Mouse (Mus musculus) CH12.LX (cell line): ENCODE data around the gene Ktn1.

ENCODE experiments used
- CTCF ChIP-seq, 2 experiments: IDR thresholded peaks in 1 of 2; conservative IDR thresholded peaks in 1 of 2; 2 replicates each; pipeline ENCODE4 v1.5.1; 2011 to 2012; ENCODE audit warnings: low read depth in 2 of 2, low read length in 2 of 2, improper control_type of control experiment in 1 of 2, inconsistent platforms in 1 of 2, mild to moderate bottlenecking in 1 of 2, moderate library complexity in 1 of 2
- ELF1 ChIP-seq: IDR thresholded peaks from 2 replicates; pipeline ENCODE4 v1.6.1; 2014; ENCODE audit warnings: low read depth, mild to moderate bottlenecking, inconsistent platforms, low read length, improper control_type of control experiment
- EP300 ChIP-seq: IDR thresholded peaks from 2 replicates; pipeline ENCODE4 v1.6.1; 2011; ENCODE audit warnings: low read length, improper control_type of control experiment
- HCFC1 ChIP-seq: IDR thresholded peaks from 2 replicates; pipeline ENCODE4 v1.6.1; 2012; ENCODE audit warnings: low read depth, mild to moderate bottlenecking, inconsistent platforms, low read length, improper control_type of control experiment
- MAX ChIP-seq: IDR thresholded peaks from 2 replicates; pipeline ENCODE4 v1.6.1; 2011; ENCODE audit warnings: low read length, improper control_type of control experiment
- MEF2A ChIP-seq: IDR thresholded peaks from 2 replicates; pipeline ENCODE4 v1.6.1; 2014; ENCODE audit warnings: low read depth, mild to moderate bottlenecking, inconsistent platforms, low read length, improper control_type of control experiment, borderline replicate concordance
- MXI1 ChIP-seq: IDR thresholded peaks from 2 replicates; pipeline ENCODE4 v1.6.1; 2011; ENCODE audit warnings: mild to moderate bottlenecking, low read depth, low read length, improper control_type of control experiment
- POLR2A ChIP-seq: IDR thresholded peaks from 2 replicates; pipeline ENCODE4 v1.6.1; 2011; ENCODE audit warnings: low read depth, mild to moderate bottlenecking, improper control_type of control experiment, low read length
- TBP ChIP-seq: conservative IDR thresholded peaks from 2 replicates; pipeline ENCODE4 v1.6.1; 2011; ENCODE audit warnings: low read depth, low read length, improper control_type of control experiment
- USF1 ChIP-seq: IDR thresholded peaks from 2 replicates; pipeline ENCODE4 v1.6.1; 2014; ENCODE audit warnings: low read depth, mild to moderate bottlenecking, inconsistent platforms, low read length, improper control_type of control experiment
- USF2 ChIP-seq: conservative IDR thresholded peaks from 2 replicates; pipeline ENCODE4 v1.6.1; 2011; ENCODE audit warnings: low read depth, low read length, improper control_type of control experiment
- ZKSCAN1 ChIP-seq: IDR thresholded peaks from 2 replicates; pipeline ENCODE4 v1.6.1; 2012; ENCODE audit warnings: low read depth, inconsistent platforms, low read length, improper control_type of control experiment, borderline replicate concordance

DNA sequence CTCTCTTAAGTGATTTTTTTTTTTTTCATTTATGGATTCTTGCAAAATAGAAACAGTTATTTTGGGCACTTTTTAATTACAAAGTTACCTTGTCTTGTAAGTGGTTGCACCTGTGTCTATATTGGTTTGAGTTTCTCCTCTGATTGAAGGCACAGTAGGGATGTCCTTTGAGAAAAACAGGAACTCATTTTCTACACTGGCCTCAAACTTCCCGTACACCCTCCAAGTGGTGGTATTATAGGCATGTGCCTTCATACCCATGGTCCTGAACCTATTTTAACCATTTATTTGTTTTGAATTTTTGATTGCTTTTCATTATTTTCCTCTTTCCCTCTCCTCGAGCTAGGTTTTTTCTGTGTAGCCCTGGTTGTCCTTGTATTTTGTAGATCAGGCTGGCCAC is 7.2 kb downstream of the Ktn1 start:
- no peak for TF ChIP-seq CTCF (conservative IDR thresholded peaks at IDR 0.05 in 1 of 2, IDR thresholded peaks at IDR 0.05 in 1 of 2; ENCODE audit: low read depth in 2 of 2, low read length in 2 of 2)
- TF ChIP-seq ELF1, result no peak
- no peak for TF ChIP-seq POLR2A
- no peak for TF ChIP-seq HCFC1
- TF ChIP-seq MAX, result no peak
- TF ChIP-seq USF1, result no peak
- TF ChIP-seq EP300, result no peak
- no peak for TF ChIP-seq MEF2A
- TF ChIP-seq TBP, result no peak
- TF ChIP-seq MXI1, result no peak
- no peak for TF ChIP-seq USF2
- TF ChIP-seq ZKSCAN1, result no peak
